Mouse (Mus musculus): ENCODE data around the gene Mdn1. TPM values are rescaled to one million over a fixed set of nuclear protein-coding genes. Genes with fewer than 3 reads are reported as not detected.
A peak's percentile ranks its signal among the peaks of the same experiment; 100 is the strongest.

Gene Mdn1
- polyA plus RNA-seq, 1 experiment from 2014 or later, result 4.5 TPM

DNA sequence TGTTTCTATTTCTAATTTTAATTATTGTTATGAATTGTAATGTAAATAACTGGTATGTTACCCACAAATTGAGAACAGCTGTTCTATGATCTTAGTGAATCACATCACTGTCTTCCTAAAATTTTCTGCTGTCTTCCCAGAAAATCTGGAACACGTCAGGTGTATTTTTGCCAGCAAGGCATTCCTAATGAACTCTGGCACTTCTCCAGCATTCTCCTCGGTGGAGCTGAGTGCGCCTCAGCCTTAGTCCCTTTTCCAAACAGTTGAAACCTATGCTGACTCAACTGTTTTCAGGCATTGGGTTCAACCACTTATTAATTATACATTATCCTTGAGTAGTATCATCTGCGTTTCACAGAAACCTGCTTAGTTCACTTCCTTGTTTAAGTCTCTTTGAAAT lies 25.6 kb downstream of the Mdn1 start:
- Histone ChIP-seq H3K9ac (ENCODE audit: low read length) (no peak overlapping the region), H3K27me3 (ENCODE audit: control insufficient read depth, insufficient read depth, low read length) (no peaks in the 10 kb centered on the region), H3K9me3 (ENCODE audit: control insufficient read depth, low read length) (no peaks in the 10 kb centered on the region), H3K4me2 (replicated peaks; ENCODE audit: low read depth) (no peak overlapping the region), H3K4me1 (replicated peaks; ENCODE audit: control insufficient read depth, insufficient read depth) (no peaks in the 10 kb centered on the region), H3K36me3 (ENCODE audit: control insufficient read depth, insufficient read depth, low read length) (peaks cover 3% of the 10 kb centered on the region; the same call in 1 of the 2 replicates), H3K4me3 (ENCODE audit: low read depth, low read length) (no peak overlapping the region), H3K27ac (replicated peaks) (no peak overlapping the region)
- no peak for ATAC-seq (ENCODE audit: low FRiP score, low TSS enrichment)
- 36% methylated on average over 4 of the region's 4 CpGs for WGBS
- no peak for TF ChIP-seq EP300 (optimal IDR thresholded peaks at IDR 0.05)
- TF ChIP-seq CTCF (IDR thresholded peaks at IDR 0.05; ENCODE audit: low read depth), result no peak
- no peak for DNase-seq (ENCODE audit: low spot score)

DNA sequence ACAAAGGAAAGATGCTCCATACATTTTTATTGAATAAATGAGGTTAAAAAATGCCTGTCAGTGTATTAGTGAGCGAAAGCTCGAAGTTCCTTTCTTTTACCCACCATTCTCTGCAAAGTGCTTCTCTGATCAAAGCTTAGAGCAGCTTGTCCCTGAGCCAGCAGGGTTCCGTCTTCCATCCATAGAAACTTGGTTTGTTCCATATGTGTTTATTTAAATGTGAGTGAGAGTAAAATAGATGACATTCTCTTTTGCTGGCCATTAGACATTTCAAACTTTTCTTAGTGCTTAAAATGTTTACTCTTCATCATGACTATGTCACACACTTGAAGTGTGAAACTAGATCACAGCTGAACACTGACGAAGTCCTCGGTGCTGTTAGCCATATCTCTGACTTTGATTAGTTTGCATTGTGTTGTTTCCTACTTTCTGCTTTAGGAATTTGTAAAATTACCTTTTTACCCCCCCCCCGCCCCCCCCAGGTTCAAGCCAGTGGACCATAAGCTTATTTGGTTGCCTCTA lies 26.2 kb downstream of the Mdn1 start:
- Histone ChIP-seq H3K4me1 (replicated peaks; ENCODE audit: control insufficient read depth, insufficient read depth) (no peaks in the 10 kb centered on the region), H3K36me3 (ENCODE audit: control insufficient read depth, insufficient read depth, low read length) (peaks cover 2% of the 10 kb centered on the region; the same call in 1 of the 2 replicates), H3K9me3 (ENCODE audit: control insufficient read depth, low read length) (no peaks in the 10 kb centered on the region), H3K4me2 (replicated peaks; ENCODE audit: low read depth) (no peak overlapping the region), H3K4me3 (ENCODE audit: low read depth, low read length) (no peak overlapping the region), H3K27ac (replicated peaks) (no peak overlapping the region), H3K9ac (ENCODE audit: low read length) (no peak overlapping the region), H3K27me3 (ENCODE audit: control insufficient read depth, insufficient read depth, low read length) (no peaks in the 10 kb centered on the region)
- WGBS, result 59% methylated on average over 6 of the region's 6 CpGs
- TF ChIP-seq CTCF (IDR thresholded peaks at IDR 0.05; ENCODE audit: low read depth) (no peak), EP300 (optimal IDR thresholded peaks at IDR 0.05) (no peak)
- ATAC-seq (ENCODE audit: low FRiP score, low TSS enrichment), result no peak
- DNase-seq (ENCODE audit: low spot score), result no peak

DNA sequence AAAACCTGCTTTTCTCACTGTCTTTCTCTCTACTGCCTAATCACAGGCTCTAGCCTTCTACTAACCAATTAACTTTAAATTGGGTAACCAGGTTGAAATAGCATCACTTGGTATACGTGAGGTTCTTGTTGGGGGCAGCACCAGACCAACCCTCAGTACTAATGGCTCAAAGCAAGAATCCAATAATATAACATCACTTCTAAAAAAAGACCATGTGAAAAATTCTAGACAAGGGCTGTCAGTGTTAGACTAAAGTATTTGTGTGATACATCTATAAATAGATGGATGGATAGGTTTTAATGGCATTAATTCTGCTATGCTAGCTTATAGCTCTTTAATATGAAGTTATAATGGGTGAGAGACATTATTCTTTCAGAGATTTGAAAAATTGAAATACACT lies 60.8 kb downstream of the Mdn1 start:
- H3K9me3 ChIP-seq (ENCODE audit: control insufficient read depth, low read length), result no peaks in the 10 kb centered on the region
- DNase-seq (ENCODE audit: low spot score), result no peak
- 88% methylated on average over 1 of the region's 1 CpGs for WGBS
- no peak overlapping the region for H3K4me3 ChIP-seq (ENCODE audit: low read depth, low read length)
- TF ChIP-seq EP300 (optimal IDR thresholded peaks at IDR 0.05) (no peak), CTCF (IDR thresholded peaks at IDR 0.05; ENCODE audit: low read depth) (no peak)
- H3K27me3 ChIP-seq (ENCODE audit: control insufficient read depth, insufficient read depth, low read length), result no peaks in the 10 kb centered on the region
- H3K27ac ChIP-seq (replicated peaks), result no peak overlapping the region
- H3K4me1 ChIP-seq (replicated peaks; ENCODE audit: control insufficient read depth, insufficient read depth), result no peaks in the 10 kb centered on the region
- no peak overlapping the region for H3K4me2 ChIP-seq (replicated peaks; ENCODE audit: low read depth)
- no peak overlapping the region for H3K9ac ChIP-seq (ENCODE audit: low read length)
- H3K36me3 ChIP-seq (ENCODE audit: control insufficient read depth, insufficient read depth, low read length), result peaks cover 3% of the 10 kb centered on the region; the same call in 1 of the 2 replicates
- no peak for ATAC-seq (ENCODE audit: low FRiP score, low TSS enrichment)

DNA sequence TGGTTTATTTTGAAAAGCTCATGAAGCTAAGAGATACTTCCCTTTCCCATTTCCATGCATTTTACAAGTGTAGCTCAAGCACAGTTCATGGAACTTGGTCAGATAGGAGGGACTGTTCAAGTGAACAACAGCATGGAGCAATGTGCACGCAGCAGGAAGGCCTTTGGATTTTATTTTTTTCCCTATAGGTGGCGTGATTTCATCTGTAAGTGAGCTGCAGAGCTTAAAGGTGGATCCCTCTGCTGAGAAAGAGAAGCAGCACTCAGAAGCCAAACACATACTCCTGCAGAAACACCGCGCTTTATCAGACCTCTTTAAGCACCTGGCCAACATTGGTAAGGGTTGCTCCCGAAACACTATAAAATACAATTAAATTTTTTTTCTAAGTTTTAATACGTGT lies 88.5 kb downstream of the Mdn1 start:
- no peaks in the 10 kb centered on the region for H3K27me3 ChIP-seq (ENCODE audit: control insufficient read depth, insufficient read depth, low read length)
- DNase-seq (ENCODE audit: low spot score) (no peak), ATAC-seq (ENCODE audit: low FRiP score, low TSS enrichment) (no peak)
- H3K4me3 ChIP-seq (ENCODE audit: low read depth, low read length), result no peak overlapping the region
- no peaks in the 10 kb centered on the region for H3K9me3 ChIP-seq (ENCODE audit: control insufficient read depth, low read length)
- WGBS, result 83% methylated on average over 6 of the region's 6 CpGs
- peaks cover 19% of the 10 kb centered on the region for H3K36me3 ChIP-seq (ENCODE audit: control insufficient read depth, insufficient read depth, low read length)
- H3K4me2 ChIP-seq (replicated peaks; ENCODE audit: low read depth), result no peak overlapping the region
- H3K27ac ChIP-seq (replicated peaks), result no peak overlapping the region
- H3K4me1 ChIP-seq (replicated peaks; ENCODE audit: control insufficient read depth, insufficient read depth), result no peaks in the 10 kb centered on the region
- no peak overlapping the region for H3K9ac ChIP-seq (ENCODE audit: low read length)
- no peak for TF ChIP-seq EP300 (optimal IDR thresholded peaks at IDR 0.05)
- TF ChIP-seq CTCF (IDR thresholded peaks at IDR 0.05; ENCODE audit: low read depth), result peak; percentile 59

DNA sequence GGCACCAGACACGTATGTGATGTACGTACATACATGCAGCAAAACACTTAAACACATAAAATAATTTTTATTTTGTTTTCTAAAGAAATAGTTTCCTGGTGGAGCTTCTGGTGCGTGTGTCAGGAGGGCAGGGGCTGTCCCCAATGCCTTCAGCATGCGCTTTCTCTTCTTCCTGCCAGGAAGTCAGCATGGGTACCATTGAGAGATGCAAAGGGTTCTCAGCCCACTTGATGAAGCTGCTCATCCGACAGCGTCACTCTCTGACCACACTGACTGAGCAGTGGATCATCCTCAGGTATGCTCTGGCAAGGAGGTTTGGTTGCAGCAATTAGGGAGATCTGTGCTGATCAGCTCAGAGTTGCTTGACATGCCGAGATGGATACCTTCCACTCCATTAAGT lies 91.5 kb downstream of the Mdn1 start:
- H3K36me3 ChIP-seq (ENCODE audit: control insufficient read depth, insufficient read depth, low read length), result peaks cover 18% of the 10 kb centered on the region
- no peak overlapping the region for H3K4me3 ChIP-seq (ENCODE audit: low read depth, low read length)
- ATAC-seq (ENCODE audit: low FRiP score, low TSS enrichment) (no peak), DNase-seq (ENCODE audit: low spot score) (no peak)
- H3K27ac ChIP-seq (replicated peaks), result no peak overlapping the region
- no peaks in the 10 kb centered on the region for H3K9me3 ChIP-seq (ENCODE audit: control insufficient read depth, low read length)
- TF ChIP-seq CTCF (IDR thresholded peaks at IDR 0.05; ENCODE audit: low read depth) (no peak), EP300 (optimal IDR thresholded peaks at IDR 0.05) (no peak)
- H3K27me3 ChIP-seq (ENCODE audit: control insufficient read depth, insufficient read depth, low read length), result no peaks in the 10 kb centered on the region
- no peaks in the 10 kb centered on the region for H3K4me1 ChIP-seq (replicated peaks; ENCODE audit: control insufficient read depth, insufficient read depth)
- WGBS, result 92% methylated on average over 7 of the region's 7 CpGs
- no peak overlapping the region for H3K4me2 ChIP-seq (replicated peaks; ENCODE audit: low read depth)
- H3K9ac ChIP-seq (ENCODE audit: low read length), result no peak overlapping the region

DNA sequence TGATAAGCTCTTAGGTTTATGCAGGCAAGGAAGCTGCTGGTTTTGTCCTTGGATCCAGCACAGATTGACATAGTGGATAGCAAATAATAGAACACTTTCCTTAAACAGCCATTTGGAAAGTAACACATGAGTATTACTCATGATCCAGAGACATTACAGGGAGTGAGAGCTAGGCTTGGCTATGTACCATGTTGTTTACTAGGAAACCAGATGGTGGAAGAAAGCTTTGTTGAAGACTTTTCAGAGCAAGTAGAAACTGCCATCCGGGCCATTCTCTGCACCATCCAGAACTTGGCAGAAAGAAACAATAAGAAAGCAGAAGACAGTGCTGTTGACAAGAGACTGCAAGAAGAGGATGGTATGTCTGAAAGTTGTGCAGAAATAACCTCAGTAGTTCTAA lies 93.8 kb downstream of the Mdn1 start:
- Histone ChIP-seq H3K27me3 (ENCODE audit: control insufficient read depth, insufficient read depth, low read length) (no peaks in the 10 kb centered on the region), H3K9ac (ENCODE audit: low read length) (no peak overlapping the region), H3K36me3 (ENCODE audit: control insufficient read depth, insufficient read depth, low read length) (peaks cover 18% of the 10 kb centered on the region), H3K4me1 (replicated peaks; ENCODE audit: control insufficient read depth, insufficient read depth) (no peaks in the 10 kb centered on the region), H3K9me3 (ENCODE audit: control insufficient read depth, low read length) (no peaks in the 10 kb centered on the region), H3K4me3 (ENCODE audit: low read depth, low read length) (no peak overlapping the region), H3K4me2 (replicated peaks; ENCODE audit: low read depth) (no peak overlapping the region), H3K27ac (replicated peaks) (no peak overlapping the region)
- DNase-seq (ENCODE audit: low spot score) (no peak), ATAC-seq (ENCODE audit: low FRiP score, low TSS enrichment) (no peak)
- TF ChIP-seq EP300 (optimal IDR thresholded peaks at IDR 0.05), result no peak
- TF ChIP-seq CTCF (IDR thresholded peaks at IDR 0.05; ENCODE audit: low read depth), result no peak
- 91% methylated on average over 1 of the region's 1 CpGs for WGBS

Data from stomach, postnatal 0 days (tissue).